Mouse (Mus musculus) granulocyte monocyte progenitor cell, adult 5-6 weeks (primary cell): ENCODE results near the gene Spock1. TPM values are rescaled to one million over a fixed set of nuclear protein-coding genes. Genes with fewer than 3 reads are reported as not detected.
A peak's percentile ranks its signal among the peaks of the same experiment; 100 is the strongest.

Experiments used
- ATAC-seq: replicated peaks from 2 replicates; pipeline ENCODE4 v1.8.0; 2016; ENCODE audit warnings: mild to moderate bottlenecking, moderate TSS enrichment, inconsistent platforms; ENCODE audit not compliant: poor library complexity, severe bottlenecking
- total RNA-seq, 2 experiments: library from RNA; stranded (forward) in 1 of 2; stranded (reverse) in 1 of 2; fragments of 200-712, 200-1000 nt in 1 of 2; fragments of >200 nt in 1 of 2; fragmentation: Nextera tagmentation in 1 of 2; gene quantifications; 2 replicates each; pipeline ENCODE4 v1.2.3; 2014 to 2017

Spock1 gene
- total RNA-seq, 2 experiments from 2014 or later: not detected

- no peak for ATAC-seq
These were observed 98.0 kb downstream of the Spock1 start for GRCm38 (mm10) chr13:57810083-57810482.

GRCm38 (mm10) chr13:57809603-57810002 lies 98.5 kb downstream of the Spock1 start:
- no peak for ATAC-seq

DNA sequence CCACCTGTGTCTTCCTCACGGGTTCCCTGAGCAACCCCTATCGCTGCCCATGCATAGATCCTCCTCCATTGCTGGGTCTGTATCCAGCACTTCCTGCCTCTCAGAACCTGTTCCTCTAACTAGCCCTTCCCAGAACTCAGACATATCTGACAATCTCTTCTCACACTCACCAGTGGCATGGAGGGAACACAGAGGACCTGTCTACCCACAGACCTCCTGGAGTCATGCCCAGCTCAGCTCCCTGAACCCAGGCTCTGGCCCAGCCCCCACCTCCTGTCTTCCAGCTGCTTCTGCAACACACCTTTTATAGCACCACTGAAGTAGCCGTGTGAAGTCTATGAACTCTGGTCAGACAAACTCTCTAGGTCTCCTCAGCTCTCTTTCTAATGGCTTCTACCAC lies 101.3 kb downstream of the Spock1 start:
- ATAC-seq: no peak

DNA sequence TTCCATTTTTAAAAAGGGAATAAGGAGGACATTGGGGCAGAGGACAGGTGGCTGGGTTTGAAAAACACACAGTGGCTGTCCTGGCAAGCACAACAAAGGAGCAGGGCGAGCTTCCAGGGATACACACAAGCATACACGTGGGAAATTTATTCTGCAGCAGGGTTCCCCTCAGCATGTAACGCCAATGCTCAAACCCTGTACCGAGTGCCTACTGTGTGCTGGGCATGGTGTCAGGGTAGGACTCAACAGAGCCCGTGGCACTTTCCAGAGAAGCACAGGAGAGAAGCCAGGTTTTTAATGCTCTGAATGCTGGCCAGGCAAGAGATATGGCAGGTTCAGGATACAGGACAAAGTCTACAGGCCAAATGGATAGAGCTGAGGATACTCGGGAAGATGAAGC lies 101.8 kb downstream of the Spock1 start:
- ATAC-seq: no peak

- ATAC-seq: peak; percentile 53; the same call in 1 of the 2 replicates
These were observed 109.5 kb downstream of the Spock1 start for GRCm38 (mm10) chr13:57798633-57799032.

DNA sequence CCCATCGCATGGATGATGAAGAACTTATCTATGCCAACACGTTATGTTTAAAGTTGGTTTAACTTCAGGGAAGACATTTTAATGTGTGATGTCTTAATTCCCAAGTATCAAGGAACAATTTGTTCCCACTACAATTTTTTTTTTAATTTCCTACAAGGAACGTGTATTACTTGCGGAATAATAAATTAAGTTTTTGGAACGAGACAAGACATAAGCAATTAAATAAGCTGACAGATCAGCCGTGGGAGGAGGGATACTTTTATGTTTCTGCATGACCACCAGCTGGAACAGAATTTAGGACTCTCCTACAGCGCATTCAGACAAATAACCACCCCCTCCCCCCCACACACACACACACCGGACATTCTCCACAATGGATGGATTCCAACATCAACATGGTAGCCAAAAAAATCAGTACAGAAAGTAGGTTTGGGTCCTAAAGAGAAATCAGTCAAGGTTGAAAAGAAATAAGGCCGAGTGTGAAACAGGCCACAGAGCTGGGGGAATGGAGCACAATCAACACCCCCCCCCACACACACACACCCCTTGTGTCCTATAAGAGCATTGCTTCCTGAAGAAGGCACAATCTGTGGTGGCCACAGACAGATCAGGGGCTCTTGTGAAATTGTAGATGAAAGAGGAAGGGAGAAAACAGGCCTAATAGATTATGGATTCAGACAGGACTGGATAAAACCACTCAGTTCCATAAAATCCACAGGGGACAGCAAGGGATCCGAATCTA lies 111.0 kb downstream of the Spock1 start:
- ATAC-seq: no peak

DNA sequence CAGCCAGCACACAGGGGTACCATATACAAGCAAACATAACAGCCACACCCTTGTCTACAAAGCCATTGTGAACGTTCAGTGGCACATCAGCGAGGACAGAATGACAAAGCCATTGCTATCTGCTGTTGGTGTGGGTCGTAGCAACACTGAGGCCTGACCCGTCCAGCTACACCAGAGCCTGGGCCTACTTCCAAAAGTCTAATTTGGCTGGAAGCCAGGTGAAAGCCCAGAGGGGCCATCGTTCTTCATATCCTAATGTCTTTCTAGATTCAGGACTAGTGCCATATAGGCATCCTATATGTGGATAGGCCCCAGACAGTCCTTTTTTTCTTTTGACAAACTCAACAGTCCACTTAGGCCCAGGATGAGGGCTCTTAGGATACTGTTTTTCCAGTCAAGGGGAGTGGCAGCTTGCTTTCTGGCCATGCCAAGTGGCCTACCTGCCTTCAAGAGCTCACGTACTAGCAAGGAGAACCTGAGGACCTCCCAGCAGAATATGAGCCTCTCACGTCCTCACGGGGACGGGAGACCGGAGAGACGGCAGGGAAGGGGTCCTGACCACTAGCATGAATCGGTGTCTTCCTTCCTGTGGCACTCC lies 114.4 kb downstream of the Spock1 start:
- no peak for ATAC-seq

GRCm38 (mm10) chr13:57789796-57790195 lies 118.3 kb downstream of the Spock1 start:
- ATAC-seq: no peak

- no peak for ATAC-seq
These were observed 119.8 kb downstream of the Spock1 start for GRCm38 (mm10) chr13:57788299-57788698.

- ATAC-seq: no peak
These were observed 121.9 kb downstream of the Spock1 start for GRCm38 (mm10) chr13:57786278-57786677.

- no peak for ATAC-seq
These were observed 125.2 kb downstream of the Spock1 start for GRCm38 (mm10) chr13:57782975-57783374.

- ATAC-seq: no peak
These were observed 126.0 kb downstream of the Spock1 start for GRCm38 (mm10) chr13:57782107-57782561.

GRCm38 (mm10) chr13:57779146-57779545 lies 129.0 kb downstream of the Spock1 start:
- ATAC-seq: no peak

- no peak for ATAC-seq
These were observed 129.6 kb downstream of the Spock1 start for GRCm38 (mm10) chr13:57778524-57778923.

GRCm38 (mm10) chr13:57771998-57772397 lies 136.1 kb downstream of the Spock1 start:
- no peak for ATAC-seq

DNA sequence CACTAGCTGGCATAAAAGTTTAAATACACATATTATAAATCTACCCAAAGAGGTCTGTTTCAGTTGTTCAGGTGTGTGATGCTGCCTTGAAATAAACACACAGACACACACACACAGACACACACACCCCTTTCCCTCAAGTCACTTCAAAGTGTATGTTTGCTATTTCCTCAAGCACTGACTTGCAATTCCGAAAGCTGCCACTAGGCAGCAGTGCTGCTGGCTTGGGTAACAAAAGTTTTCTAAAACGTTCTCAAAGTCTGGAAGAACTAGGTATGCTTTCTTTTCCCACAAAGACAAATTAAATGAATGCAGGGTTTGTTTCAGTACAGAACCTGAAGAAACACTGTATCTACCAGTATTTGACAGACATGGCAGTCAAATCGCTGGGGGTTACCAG lies 141.4 kb downstream of the Spock1 start:
- ATAC-seq: no peak

- no peak for ATAC-seq
These were observed 147.0 kb downstream of the Spock1 start for GRCm38 (mm10) chr13:57761122-57761521.

DNA sequence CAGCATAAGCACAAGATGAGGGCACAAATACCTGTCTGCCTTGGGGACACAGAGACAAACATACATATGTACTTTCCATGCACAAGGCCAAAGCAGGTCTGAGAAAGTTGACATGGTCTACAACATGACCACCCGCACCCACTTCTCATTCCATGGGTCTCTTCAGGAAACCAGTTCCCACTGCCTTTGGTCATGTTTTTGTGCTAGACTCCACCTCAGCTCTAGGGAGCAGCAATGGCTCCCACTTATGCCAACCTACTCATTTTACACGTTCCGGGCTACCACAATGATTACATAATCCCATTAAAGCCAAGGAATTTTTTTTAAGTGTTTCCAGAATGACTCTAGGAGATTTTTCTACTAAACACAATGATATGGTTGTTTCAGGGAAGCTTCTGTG lies 147.5 kb downstream of the Spock1 start:
- no peak for ATAC-seq

- ATAC-seq: no peak
These were observed 151.8 kb downstream of the Spock1 start for GRCm38 (mm10) chr13:57756316-57756715.

- no peak for ATAC-seq
These were observed 157.3 kb downstream of the Spock1 start for GRCm38 (mm10) chr13:57750831-57751230.

DNA sequence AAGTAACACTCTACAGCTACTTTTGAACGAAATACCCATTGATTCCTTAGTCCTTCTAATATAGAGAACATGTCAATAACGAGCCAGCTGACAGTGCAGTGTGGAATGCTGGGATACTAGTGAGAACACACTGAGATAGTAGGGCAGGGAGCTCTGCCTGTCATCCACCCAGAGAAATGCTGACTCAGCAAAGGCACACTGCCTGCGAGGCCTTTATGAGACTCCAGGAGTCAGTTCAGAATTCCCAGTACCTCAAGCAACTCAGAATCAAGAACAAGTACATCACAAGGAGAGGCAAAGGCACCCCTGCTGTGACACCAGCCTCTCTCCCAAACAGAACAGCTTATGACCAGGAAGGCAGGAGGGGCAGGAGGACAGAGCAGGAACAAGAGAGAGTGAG lies 163.5 kb downstream of the Spock1 start:
- no peak for ATAC-seq

GRCm38 (mm10) chr13:57741186-57741585 lies 166.9 kb downstream of the Spock1 start:
- no peak for ATAC-seq
